Mouse (Mus musculus) bone marrow macrophage, adult 2 months (primary cell): ENCODE measurements around the gene Scarb1. TPM values are rescaled to one million over a fixed set of nuclear protein-coding genes. Genes with fewer than 3 reads are reported as not detected.

Experiments used
- H3K27ac ChIP-seq: 2 replicates; pipeline ENCODE4 v1.5.1; 2012; ENCODE audit warnings: low read depth, low read length; ENCODE audit not compliant: insufficient read depth
- H3K4me1 ChIP-seq: 2 replicates; pipeline ENCODE4 v1.6.1; 2012; ENCODE audit warnings: low read length; ENCODE audit not compliant: control insufficient read depth, insufficient read depth
- H3K4me3 ChIP-seq: 2 replicates; pipeline ENCODE4 v1.5.1; 2012; ENCODE audit warnings: mild to moderate bottlenecking, low read length, moderate library complexity; ENCODE audit not compliant: insufficient read depth
- CTCF ChIP-seq: IDR thresholded peaks from 2 replicates; pipeline ENCODE4 v1.5.1; 2012; ENCODE audit warnings: low read depth, mild to moderate bottlenecking, low read length, moderate library complexity
- POLR2A ChIP-seq: IDR thresholded peaks from 2 replicates; pipeline ENCODE4 v1.6.1; 2012; ENCODE audit warnings: mild to moderate bottlenecking, low read depth, low read length, borderline replicate concordance
- polyA plus RNA-seq: library from polyadenylated mRNA; stranded (reverse); fragments of >200 nt; gene quantifications from 2 replicates; pipeline ENCODE4 v1.2.4, GENCODE M21; 2012; ENCODE audit not compliant: missing spikeins, insufficient read depth, insufficient read length

The Scarb1 gene
- polyA plus RNA-seq, 1 experiment, result 120 TPM

GRCm38 (mm10) chr5:125364851-125365429 lies 24.0 kb upstream of the Scarb1 start:
- H3K27ac ChIP-seq, result no peak overlapping the region
- peaks cover 22% of the 10 kb centered on the region for H3K4me1 ChIP-seq
- TF ChIP-seq CTCF (no peak), POLR2A (no peak)
- H3K4me3 ChIP-seq, result no peak overlapping the region

- Histone ChIP-seq H3K4me1 (peaks cover 22% of the 10 kb centered on the region), H3K4me3 (no peak overlapping the region), H3K27ac (no peak overlapping the region)
- TF ChIP-seq POLR2A (no peak), CTCF (no peak)
Observed at GRCm38 (mm10) chr5:125363894-125364293, 23.0 kb upstream of the Scarb1 start.

- Histone ChIP-seq H3K27ac (no peak overlapping the region), H3K4me3 (no peak overlapping the region), H3K4me1 (peaks cover 27% of the 10 kb centered on the region)
- no peak for TF ChIP-seq CTCF
- TF ChIP-seq POLR2A, result no peak
Observed at GRCm38 (mm10) chr5:125360981-125361510, 20.2 kb upstream of the Scarb1 start.

GRCm38 (mm10) chr5:125360566-125360965 lies 19.7 kb upstream of the Scarb1 start:
- H3K4me3 ChIP-seq, result no peak overlapping the region
- TF ChIP-seq CTCF (no peak), POLR2A (no peak)
- peaks cover 27% of the 10 kb centered on the region for H3K4me1 ChIP-seq
- H3K27ac ChIP-seq, result no peak overlapping the region

- H3K4me3 ChIP-seq, result peak overlapping the region; percentile 17
Observed at GRCm38 (mm10) chr5:125358270-125358608, 17.3 kb upstream of the Scarb1 start.

GRCm38 (mm10) chr5:125357543-125358269 lies 16.8 kb upstream of the Scarb1 start:
- H3K4me3 ChIP-seq, result peak overlapping the region; percentile 17

More at GRCm38 (mm10) chr5:125358270-125358608, 17.3 kb upstream of the Scarb1 start:
- peaks cover 16% of the 10 kb centered on the region for H3K4me1 ChIP-seq
- H3K27ac ChIP-seq, result peak overlapping the region; percentile 80
- no peak for TF ChIP-seq CTCF
- no peak for TF ChIP-seq POLR2A

GRCm38 (mm10) chr5:125355650-125356049 lies 14.8 kb upstream of the Scarb1 start:
- H3K4me1 ChIP-seq, result peaks cover 25% of the 10 kb centered on the region
- TF ChIP-seq POLR2A (no peak), CTCF (no peak)
- no peak overlapping the region for H3K4me3 ChIP-seq
- H3K27ac ChIP-seq, result no peak overlapping the region

More at GRCm38 (mm10) chr5:125357543-125358269, 16.8 kb upstream of the Scarb1 start:
- TF ChIP-seq CTCF (no peak), POLR2A (no peak)
- Histone ChIP-seq H3K4me1 (peaks cover 11% of the 10 kb centered on the region), H3K27ac (peak overlapping the region; percentile 80)

GRCm38 (mm10) chr5:125354885-125355492 lies 14.1 kb upstream of the Scarb1 start:
- H3K4me1 ChIP-seq, result peaks cover 25% of the 10 kb centered on the region
- no peak overlapping the region for H3K4me3 ChIP-seq
- no peak overlapping the region for H3K27ac ChIP-seq
- TF ChIP-seq CTCF, result no peak
- TF ChIP-seq POLR2A, result no peak

- Histone ChIP-seq H3K27ac (no peak overlapping the region), H3K4me3 (no peak overlapping the region), H3K4me1 (peaks cover 33% of the 10 kb centered on the region)
- no peak for TF ChIP-seq CTCF
- TF ChIP-seq POLR2A, result no peak
Observed at GRCm38 (mm10) chr5:125352781-125353294, 11.9 kb upstream of the Scarb1 start.
